Mouse (Mus musculus) CH12.LX (cell line): ENCODE measurements around the gene Cym.

Experiments
- ETS1 ChIP-seq: conservative IDR thresholded peaks from 2 replicates; pipeline ENCODE4 v1.6.1; 2012; ENCODE audit warnings: low read depth, mild to moderate bottlenecking, inconsistent platforms, low read length, improper control_type of control experiment, moderate library complexity
- JUND ChIP-seq: conservative IDR thresholded peaks from 2 replicates; pipeline ENCODE4 v1.6.1; 2011; ENCODE audit warnings: low read depth, low read length, improper control_type of control experiment
- MAFK ChIP-seq: IDR thresholded peaks from 2 replicates; pipeline ENCODE4 v1.6.1; 2011; ENCODE audit warnings: low read length, improper control_type of control experiment; ENCODE audit not compliant: insufficient replicate concordance
- MAZ ChIP-seq: IDR thresholded peaks from 2 replicates; pipeline ENCODE4 v1.6.1; 2012; ENCODE audit warnings: low read depth, mild to moderate bottlenecking, inconsistent platforms, low read length, improper control_type of control experiment, moderate library complexity
- POLR2A ChIP-seq: IDR thresholded peaks from 2 replicates; pipeline ENCODE4 v1.6.1; 2011; ENCODE audit warnings: low read depth, mild to moderate bottlenecking, improper control_type of control experiment, low read length

DNA sequence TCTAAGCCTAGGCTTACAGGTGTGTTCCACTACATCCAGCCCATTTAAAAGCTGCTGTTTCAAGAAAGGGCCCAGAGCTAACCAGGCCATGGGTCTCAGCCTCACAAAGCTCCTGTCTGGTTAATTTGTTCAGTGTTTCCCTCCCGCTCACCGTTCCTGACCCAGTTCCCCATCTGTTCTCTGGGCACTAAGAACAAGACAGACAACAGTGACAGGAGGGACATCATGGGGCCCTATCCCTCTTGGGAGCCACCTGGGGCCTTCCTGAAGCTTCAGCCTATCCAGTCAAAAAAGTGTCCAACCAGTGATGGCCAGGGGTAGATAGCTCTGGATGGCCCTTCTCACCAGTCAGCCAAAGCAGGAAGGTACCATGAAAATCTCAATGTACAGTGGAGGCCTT lies 58.8 kb downstream of the Cym start:
- no peak for TF ChIP-seq MAZ
- TF ChIP-seq JUND, result no peak
- TF ChIP-seq ETS1, result no peak
- TF ChIP-seq POLR2A, result no peak
- TF ChIP-seq MAFK, result no peak
